Mouse (Mus musculus): ENCODE measurements around the gene Dusp7. TPM values are rescaled to one million over a fixed set of nuclear protein-coding genes. Genes with fewer than 3 reads are reported as not detected.

Dusp7 gene
- total RNA-seq, 2 experiments from 2014 or later, result 93.0 to 94.6 TPM

- no peak for DNase-seq (ENCODE audit: low spot score in 2 of 2)
Measured at GRCm38 (mm10) chr9:106353779-106354178, 14.7 kb upstream of the Dusp7 start.

DNA sequence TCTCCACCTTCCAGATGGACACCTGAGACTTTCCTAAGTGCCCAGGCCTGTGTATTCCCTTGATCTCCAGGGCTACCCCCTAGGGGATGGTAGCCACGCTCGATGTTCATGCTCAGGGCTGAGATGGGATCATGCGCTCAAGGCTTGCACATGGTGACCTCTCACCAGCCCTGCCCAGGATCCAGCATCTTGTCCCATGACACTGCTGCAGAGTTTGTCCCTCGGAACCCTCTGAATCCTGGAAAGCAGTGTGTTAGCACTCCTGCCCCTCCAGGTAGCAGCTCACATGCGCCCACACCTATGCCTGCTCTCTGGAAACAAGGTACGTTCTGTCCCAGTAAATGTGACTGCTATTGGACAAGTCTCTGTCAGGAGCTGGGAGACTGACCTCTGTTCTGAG lies 13.6 kb upstream of the Dusp7 start:
- DNase-seq (ENCODE audit: low spot score in 2 of 2), result no peak

- DNase-seq (ENCODE audit: low spot score in 2 of 2), result no peak
Measured at GRCm38 (mm10) chr9:106355217-106355974, 13.0 kb upstream of the Dusp7 start.

- no peak for DNase-seq (ENCODE audit: low spot score in 2 of 2)
Measured at GRCm38 (mm10) chr9:106355975-106356286, 12.5 kb upstream of the Dusp7 start.

DNA sequence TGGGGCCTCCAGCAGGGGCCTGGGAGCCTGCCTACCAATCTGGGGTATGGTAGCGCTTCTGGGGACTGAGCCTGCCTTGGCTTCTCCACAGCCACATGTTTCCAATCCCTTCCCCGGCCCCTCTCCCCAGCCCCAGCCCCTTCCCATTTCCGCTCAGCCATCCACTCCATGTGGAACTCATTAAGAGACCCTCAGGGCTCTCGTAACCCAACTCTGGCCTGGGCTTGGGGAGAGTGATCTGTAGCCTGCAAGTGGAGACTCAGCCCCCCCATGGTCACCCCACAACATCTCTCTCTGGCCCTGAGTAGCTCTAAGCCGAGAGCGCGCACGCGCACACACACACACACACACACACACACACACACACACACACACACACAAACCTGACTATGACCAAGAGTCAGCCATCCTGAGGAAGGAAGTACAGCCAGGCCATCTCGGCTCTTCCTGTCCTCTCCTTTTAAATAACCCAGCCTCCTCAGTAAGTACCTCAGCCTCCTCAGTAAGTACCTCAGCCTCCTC lies 12.0 kb upstream of the Dusp7 start:
- DNase-seq (ENCODE audit: low spot score in 2 of 2), result no peak

- no peak for DNase-seq (ENCODE audit: low spot score in 2 of 2)
Measured at GRCm38 (mm10) chr9:106357167-106357566, 11.3 kb upstream of the Dusp7 start.

GRCm38 (mm10) chr9:106359297-106359696 lies 9.1 kb upstream of the Dusp7 start:
- DNase-seq (ENCODE audit: low spot score in 2 of 2), result no peak

GRCm38 (mm10) chr9:106361140-106361539 lies 7.3 kb upstream of the Dusp7 start:
- DNase-seq (ENCODE audit: low spot score in 2 of 2), result no peak

GRCm38 (mm10) chr9:106365333-106365732 lies 3.1 kb upstream of the Dusp7 start:
- DNase-seq (ENCODE audit: low spot score in 2 of 2), result no peak

- no peak for DNase-seq (ENCODE audit: low spot score in 2 of 2)
Measured at GRCm38 (mm10) chr9:106366188-106366587, 2.2 kb upstream of the Dusp7 start.

DNA sequence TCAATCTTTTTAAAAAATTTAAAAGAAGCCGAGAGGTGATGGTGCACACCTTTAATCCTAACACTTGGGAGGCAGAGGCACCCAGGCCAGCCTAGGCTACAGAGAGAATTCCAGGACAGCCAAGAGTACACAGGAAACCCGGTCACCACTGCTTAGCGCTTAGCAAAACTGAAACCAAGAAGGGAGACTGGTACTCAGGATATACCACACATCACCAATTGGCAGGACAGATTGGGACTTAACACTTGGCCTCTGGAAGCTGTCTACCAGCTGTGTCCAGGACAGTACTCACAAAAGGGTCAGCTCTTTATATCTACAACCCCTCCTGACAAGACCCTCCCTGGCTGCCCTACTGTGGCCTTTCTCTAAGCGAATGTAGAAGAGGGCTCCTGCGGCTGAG lies 1.4 kb upstream of the Dusp7 start:
- no peak for DNase-seq (ENCODE audit: low spot score in 2 of 2)

DNA sequence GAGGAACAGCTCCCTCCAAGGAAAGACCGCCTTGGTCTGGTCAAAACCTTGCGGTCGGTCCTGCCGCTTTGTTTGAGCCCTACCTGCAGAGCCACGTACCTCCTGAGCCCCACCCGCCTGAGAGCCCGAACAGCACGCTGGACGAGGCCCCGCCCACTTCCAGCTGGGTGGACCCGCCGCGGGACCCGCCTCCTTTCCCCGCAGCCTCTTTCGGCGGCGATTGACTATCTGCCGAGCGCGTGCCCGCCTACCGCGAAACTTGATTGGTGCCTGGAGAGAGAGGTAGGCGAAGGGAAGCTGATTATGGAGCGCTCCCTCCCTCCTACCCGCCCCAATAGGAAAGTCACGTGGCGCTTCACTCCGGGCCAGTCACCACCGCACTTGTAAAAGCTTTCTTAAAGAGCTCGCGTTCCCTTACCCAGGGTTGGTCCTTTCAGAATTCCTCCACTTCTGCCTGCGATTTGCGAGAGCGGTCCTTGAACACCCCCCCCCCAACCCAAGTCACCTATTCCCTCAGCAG lies 780 bp upstream of the Dusp7 start:
- peak; percentile 98 to 99 for DNase-seq (ENCODE audit: low spot score in 2 of 2)

DNA sequence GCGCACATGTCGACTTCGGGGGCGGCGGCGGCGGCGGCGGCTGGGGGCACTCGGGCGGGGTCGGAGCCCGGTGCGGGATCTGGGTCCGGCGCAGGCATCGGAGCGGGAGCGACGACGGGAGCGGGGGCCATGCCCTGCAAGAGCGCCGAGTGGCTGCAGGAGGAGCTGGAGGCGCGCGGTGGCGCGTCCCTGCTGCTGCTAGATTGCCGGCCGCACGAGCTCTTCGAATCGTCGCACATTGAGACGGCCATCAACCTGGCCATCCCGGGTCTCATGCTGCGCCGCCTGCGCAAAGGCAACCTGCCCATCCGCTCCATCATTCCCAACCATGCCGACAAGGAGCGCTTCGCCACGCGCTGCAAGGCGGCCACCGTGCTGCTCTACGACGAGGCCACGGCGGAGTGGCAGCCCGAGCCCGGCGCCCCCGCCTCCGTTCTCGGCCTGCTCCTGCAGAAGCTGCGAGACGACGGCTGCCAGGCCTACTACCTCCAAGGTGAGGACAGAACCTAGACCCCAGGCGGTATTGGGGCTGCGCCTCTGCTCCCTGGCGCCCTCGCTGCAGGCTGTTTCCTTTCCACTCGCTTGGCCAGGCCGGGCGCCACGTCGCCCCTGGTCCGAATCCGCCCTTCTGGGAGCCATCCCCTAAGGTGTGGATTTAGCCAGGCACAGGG lies 534 bp downstream of the Dusp7 start:
- DNase-seq (ENCODE audit: low spot score in 2 of 2), result peak; percentile 32 to 59

DNA sequence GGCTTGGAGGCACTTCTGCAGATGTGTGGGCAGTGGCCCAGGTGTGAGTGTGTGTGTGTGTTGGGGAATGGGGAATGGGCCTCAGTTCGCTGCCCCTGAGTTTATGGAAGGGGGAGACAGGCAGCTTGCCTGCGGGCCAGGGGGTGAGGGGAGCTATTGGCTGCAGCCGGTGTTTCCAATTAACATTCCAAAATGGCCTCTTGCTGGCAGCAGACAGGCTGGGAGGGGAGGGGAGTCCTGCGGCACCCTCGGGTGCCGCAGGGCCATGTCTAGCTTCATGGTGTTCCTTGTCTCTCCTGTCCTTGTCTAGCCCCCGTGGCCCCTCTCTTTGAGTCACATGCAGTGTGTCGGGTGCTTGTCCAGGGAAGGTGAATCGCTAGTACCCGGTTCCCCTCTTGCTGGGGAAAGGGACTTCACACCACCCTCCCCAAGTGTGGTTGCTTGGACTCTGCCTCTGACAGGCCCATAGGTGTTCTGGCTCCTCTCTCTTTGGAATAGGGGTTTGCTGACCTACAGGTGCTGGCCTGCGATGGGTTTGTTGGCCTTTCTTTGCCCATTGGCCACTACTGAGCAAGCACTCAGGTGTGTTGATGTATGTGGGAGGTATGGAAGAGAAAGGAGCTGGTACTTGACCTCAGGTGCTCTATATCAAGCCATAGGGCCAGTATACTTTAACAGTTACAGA lies 1.5 kb downstream of the Dusp7 start:
- DNase-seq (ENCODE audit: low spot score in 2 of 2), result peak; percentile 43 to 55

DNA sequence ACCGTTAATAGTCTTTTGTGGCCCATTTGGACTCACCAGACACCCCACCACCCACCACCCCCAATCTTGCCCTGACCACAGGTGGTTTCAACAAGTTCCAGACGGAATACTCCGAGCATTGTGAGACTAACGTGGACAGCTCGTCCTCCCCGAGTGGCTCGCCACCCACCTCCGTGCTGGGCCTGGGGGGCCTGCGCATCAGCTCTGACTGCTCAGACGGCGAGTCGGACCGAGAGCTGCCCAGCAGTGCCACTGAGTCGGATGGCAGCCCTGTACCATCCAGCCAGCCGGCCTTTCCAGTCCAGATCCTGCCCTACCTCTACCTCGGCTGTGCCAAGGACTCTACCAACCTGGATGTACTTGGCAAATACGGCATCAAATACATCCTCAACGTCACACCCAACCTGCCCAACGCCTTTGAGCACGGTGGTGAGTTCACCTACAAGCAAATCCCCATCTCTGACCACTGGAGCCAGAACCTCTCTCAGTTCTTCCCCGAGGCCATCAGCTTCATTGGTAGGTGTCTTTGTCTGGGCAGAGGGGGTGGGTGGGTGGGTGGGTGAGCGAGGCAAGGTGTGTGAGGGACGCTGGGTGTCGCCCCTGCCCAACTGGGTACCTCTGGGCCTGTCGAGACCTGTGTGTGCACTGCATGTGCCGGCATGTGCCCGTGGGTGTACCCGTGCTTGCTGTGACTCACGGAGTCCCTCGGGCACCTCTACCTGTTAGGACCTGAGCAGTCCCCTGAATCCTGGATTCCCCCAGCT lies 2.4 kb downstream of the Dusp7 start:
- DNase-seq (ENCODE audit: low spot score in 2 of 2), result no peak

GRCm38 (mm10) chr9:106371384-106371671 lies 2.9 kb downstream of the Dusp7 start:
- DNase-seq (ENCODE audit: low spot score in 2 of 2), result peak; percentile 59 to 80

GRCm38 (mm10) chr9:106371776-106372175 lies 3.3 kb downstream of the Dusp7 start:
- peak; percentile 61 to 70 for DNase-seq (ENCODE audit: low spot score in 2 of 2)

DNA sequence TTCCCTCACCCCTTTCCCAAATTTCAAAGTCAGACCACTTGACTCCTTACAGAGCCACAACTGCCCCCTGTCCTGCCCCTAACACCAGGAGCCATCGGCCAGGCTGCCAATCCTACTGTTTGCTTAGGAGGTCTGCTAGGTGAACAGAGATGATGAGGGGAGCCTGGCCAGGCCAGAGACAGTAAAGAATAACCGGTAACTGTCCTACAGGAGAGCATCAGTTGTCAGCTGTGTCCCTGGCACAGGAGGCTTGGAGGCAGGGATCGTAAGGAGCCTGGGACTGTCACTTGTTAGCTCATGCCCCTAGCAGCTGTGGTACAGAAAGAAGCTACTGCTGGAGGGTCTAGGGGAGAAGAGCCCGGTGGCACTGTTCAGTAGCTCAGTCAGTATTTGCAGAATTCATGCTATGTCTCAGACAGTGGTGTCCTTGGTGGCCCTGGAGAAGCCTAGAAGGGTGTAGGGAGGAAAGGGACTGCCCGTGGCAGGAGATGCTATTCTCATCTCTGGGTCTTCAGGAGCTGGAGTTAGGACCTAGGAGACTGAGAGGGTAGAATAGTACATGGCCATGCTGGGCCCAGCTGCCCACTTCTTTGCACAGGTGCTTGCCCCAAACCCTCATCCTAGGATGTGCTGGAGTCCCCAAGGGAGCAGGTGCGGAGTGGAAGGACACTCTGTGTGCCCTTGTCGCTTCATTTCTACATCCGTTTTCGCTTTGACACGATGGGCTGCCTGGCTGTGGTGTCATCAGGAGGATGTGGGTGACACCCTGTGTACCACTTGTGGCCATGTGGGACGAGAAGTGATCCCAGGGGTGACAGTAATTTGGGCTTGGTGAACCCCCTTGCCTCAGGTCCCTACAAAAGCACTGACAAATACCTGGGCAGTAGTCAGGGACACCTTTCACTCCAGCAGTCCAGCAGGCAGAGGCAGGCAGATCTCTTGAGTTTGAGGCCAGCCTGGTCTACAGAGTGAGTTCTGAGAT lies 4.3 kb downstream of the Dusp7 start:
- DNase-seq (ENCODE audit: low spot score in 2 of 2), result no peak

DNA sequence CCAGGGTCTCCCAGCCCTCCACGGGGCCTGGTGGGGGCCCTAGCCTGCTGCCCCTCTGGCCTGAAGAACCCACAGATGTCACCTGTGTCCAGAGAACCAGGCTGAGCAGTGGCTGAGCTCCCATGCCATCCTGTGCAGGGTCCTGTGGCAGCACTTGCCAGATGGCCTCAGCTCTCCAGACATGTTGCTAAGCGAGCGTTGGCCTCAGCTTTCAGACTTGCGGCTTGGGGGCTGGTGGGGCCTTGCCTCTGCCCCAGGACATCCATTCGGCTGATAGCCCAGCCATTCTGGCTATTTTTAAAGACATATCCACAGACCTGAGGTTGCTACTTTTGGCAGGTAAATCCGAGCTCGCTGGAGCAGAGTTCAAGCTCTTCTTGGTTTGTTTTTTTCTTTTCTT lies 5.5 kb downstream of the Dusp7 start:
- DNase-seq (ENCODE audit: low spot score in 2 of 2), result no peak

DNA sequence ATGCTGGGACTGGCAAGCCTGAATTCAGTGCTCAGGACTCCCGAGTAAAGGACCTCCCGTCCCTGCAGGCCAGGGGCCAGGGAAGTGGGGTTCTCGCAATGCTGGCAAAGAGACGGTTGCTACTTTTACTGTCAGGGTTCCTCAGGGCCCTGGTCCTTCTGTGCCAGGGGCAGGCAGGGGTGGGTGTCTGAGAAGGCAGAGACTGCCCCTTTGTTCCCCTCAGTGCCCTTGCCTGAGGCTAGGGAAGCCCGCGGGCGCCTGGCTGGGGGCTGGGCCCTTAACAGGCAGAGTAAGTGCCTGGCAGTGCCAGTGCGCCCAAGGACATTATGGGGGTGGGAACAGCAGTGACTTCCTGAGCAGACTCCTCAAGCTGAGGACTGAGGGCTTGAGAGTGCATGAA lies 8.8 kb downstream of the Dusp7 start:
- DNase-seq (ENCODE audit: low spot score in 2 of 2), result peak in 1 of 2 experiments; percentile 58
